Mouse (Mus musculus) gastrocnemius, adult 2 months (tissue): ENCODE data around the gene Pvr. TPM values are rescaled to one million over a fixed set of nuclear protein-coding genes. Genes with fewer than 3 reads are reported as not detected.
A peak's percentile ranks its signal among the peaks of the same experiment; 100 is the strongest.
"Not testable (repeated sequence)": the region's sequence is repeated elsewhere in the genome, so short reads cannot be mapped to it uniquely, and the experiment has no call there.

Experiments used
- DNase-seq: peaks from one replicate; pipeline ENCODE4 v3.0.0; 2022
- H3K27ac ChIP-seq: fragments of 200-600 bp; 2 replicates; pipeline ENCODE4 v1.8.1; 2022; ENCODE audit warnings: mild to moderate bottlenecking
- H3K4me3 ChIP-seq: fragments of 200-600 bp; 2 replicates; pipeline ENCODE4 v1.8.1; 2022; ENCODE audit warnings: mild to moderate bottlenecking, moderate library complexity
- CTCF ChIP-seq: fragments of 200-600 bp; IDR thresholded peaks from 2 replicates; pipeline ENCODE4 v1.8.1; 2022; ENCODE audit warnings: antibody characterized with exemption, mild to moderate bottlenecking, moderate library complexity
- intact Hi-C: fragments of 180-260 bp; cut with DNase I; formaldehyde crosslinking; loops from one replicate; pipeline ENCODE4 v1.15.1; 2025
- total RNA-seq, 2 experiments: library from RNA; stranded (reverse); gene quantifications; 2 replicates each; pipeline ENCODE4 v1.2.3; 2021

Pvr gene
- total RNA-seq, 2 experiments from 2014 or later = 5.9 to 6.3 TPM

GRCm38 (mm10) chr7:19948956-19949355 is 28.0 kb upstream of the Pvr start:
- intact Hi-C loops = no loop called here
- DNase-seq = no peak
- no peak overlapping the region for H3K4me3 ChIP-seq
- H3K27ac ChIP-seq = no peak overlapping the region
- no peak for TF ChIP-seq CTCF

GRCm38 (mm10) chr7:19945821-19946515 is 25.0 kb upstream of the Pvr start:
- no peak overlapping the region for H3K27ac ChIP-seq
- H3K4me3 ChIP-seq = no peak overlapping the region
- no peak for DNase-seq
- TF ChIP-seq CTCF = no peak
- intact Hi-C loops = no loop called here

GRCm38 (mm10) chr7:19945201-19945600 is 24.2 kb upstream of the Pvr start:
- no peak overlapping the region for H3K27ac ChIP-seq
- no peak for TF ChIP-seq CTCF
- no peak overlapping the region for H3K4me3 ChIP-seq
- DNase-seq = no peak
- intact Hi-C loops = no loop called here

DNA sequence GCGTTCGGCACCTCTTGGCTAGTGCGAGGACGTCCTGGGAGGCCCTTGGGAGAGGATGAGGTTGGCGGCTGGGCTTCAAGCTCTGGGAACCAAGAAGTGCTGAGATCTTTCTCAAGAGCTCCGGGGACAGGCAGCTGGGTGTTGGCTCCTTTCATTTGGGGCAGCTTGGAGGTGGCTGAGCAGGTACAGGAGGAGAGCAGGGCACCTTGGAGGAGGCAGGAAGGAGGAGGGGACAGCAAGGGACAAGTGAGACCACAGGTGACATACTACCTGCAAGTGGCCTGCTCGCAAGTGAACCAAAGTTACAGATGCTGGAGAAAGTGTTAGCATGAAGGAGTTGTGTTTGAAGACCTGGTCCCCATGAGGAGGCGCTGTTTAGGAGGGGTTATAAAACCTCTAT is 23.7 kb upstream of the Pvr start:
- no peak for TF ChIP-seq CTCF
- Histone ChIP-seq H3K27ac (no peak overlapping the region), H3K4me3 (no peak overlapping the region)
- intact Hi-C loops = no loop called here
- DNase-seq = no peak

DNA sequence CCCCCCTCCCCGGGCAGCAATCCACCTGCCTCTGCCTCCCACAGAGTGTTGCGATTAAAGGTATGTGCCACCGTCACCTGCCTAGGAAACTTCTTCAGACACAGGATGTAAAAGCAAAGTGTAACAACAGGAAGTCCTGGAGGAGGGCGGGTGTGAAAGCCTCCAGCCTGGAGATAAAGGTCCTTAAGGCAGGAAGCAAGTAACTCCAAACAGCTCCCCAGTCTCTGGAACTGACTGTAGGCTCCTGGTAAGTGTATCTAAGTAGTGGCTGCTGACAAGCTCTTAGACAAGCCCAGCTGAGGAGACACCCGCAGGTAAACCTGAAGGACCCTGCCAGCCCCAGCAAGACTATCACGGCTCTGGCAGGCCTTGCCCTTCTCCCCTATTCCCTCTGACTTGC is 19.3 kb upstream of the Pvr start:
- Histone ChIP-seq H3K4me3 (peak overlapping the region; percentile 32), H3K27ac (peak overlapping the region; percentile 72)
- DNase-seq = no peak
- intact Hi-C loops = no loop called here
- no peak for TF ChIP-seq CTCF

- peak overlapping the region; percentile 32 for H3K4me3 ChIP-seq
- no peak; the same call in 1 of the 2 replicates for TF ChIP-seq CTCF
- H3K27ac ChIP-seq = peak overlapping the region; percentile 72
- intact Hi-C loops = no loop called here
- peak; percentile 90 for DNase-seq
Measured at GRCm38 (mm10) chr7:19939555-19940235, 18.7 kb upstream of the Pvr start.

DNA sequence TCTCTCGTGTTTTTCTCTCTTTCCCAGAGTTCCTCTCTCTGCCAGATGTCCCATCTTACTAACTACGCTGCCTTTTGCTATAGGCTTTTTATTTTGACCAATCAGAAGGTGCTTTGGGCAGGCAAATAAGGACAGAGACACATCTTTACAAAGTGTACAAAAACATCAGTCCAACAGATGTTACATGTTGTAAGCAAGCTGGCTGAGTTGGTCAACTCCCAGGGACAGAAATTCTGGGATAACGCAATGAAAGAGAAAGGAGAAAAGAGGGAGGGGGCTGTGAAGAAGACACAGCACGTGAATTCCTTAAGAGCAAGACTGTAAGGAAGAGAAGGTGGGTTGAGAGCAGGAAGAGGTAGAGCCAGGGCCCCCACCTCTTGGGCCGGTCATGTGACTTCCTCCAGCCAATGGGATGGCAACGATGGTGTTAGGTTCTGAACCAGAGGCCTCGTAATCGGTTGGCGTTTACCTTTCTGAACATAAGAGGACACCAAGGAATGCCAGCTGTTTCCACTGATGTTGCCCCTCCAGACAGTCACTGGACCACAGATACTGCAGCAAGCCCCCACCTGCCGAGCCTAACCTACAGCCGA is 16.4 kb upstream of the Pvr start:
- DNase-seq = no peak
- Histone ChIP-seq H3K4me3 (no peak overlapping the region), H3K27ac (no peak overlapping the region)
- intact Hi-C loops = no loop called here
- no peak for TF ChIP-seq CTCF

DNA sequence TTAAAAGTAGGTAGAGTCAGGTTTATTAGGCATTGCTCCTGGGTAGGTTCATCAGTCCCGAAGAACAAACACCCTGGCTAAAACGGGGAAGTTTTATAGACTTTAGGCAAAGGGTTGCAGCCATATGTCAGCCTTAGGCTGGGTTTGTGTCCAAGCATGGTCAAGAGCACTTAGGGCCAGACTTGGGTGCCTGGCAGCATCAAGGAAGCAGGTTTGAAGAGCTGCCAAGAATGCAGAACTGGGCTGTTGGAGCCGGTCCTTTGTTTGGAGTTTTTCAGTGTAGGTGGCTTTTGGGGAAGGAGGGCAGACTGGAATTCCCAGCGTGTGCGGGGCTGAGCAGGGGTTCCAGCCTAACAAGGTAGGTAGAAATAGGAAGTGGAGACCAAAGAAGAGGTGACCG is 15.0 kb upstream of the Pvr start:
- peak overlapping the region; percentile 43 for H3K4me3 ChIP-seq
- intact Hi-C loops = no loop called here
- DNase-seq = no peak
- H3K27ac ChIP-seq = peak overlapping the region; percentile 77
- TF ChIP-seq CTCF = no peak

GRCm38 (mm10) chr7:19935171-19935751 is 14.3 kb upstream of the Pvr start:
- no peak for DNase-seq
- Histone ChIP-seq H3K27ac (peak overlapping the region; percentile 77), H3K4me3 (peak overlapping the region; percentile 43)
- intact Hi-C loops = no loop called here
- TF ChIP-seq CTCF = no peak

DNA sequence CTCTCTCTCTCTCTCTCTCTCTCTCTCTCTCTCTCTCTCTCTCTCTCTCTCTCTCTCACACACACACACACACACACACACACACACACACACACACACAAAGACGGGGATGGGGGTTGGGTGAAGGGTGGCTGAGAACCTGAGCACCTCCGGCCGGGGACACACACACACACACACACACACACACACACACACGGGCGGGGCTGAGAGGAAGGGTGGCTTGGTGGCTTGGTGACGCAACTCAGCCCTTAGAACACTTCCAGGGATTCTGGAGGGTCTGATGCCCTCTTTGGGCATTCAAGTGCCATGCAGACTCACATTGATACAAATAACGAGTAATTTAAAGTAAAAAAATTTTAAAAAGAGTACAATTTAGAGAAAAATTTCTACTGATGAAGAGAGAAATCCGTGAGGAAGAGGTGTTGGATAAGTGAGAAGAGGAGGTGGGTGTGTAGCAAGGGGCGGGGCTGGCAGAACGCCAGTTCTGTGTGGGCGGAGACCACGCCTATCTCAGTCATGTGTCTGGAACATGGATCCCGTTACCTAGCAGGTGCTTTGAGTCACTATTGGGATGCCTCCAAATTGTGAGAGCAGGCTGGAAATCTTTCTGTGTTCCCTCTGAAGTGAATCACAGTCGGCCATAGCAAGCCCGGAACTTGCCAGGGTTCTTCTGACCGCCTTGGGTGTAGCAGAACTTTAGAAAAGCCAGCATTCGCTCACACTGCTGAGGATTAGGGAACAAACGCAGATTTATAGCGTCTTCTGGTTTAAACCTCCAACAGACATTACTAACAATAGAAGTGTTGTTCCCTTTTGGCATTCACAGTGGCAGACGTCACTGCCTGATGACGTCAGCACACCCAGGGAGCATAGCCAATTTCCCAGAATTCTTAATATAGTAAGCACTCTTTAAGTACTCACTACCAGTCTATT is 12.2 kb upstream of the Pvr start:
- peak; percentile 81 for DNase-seq
- TF ChIP-seq CTCF = no peak
- peak overlapping the region; percentile 60 for H3K4me3 ChIP-seq
- peak overlapping the region; percentile 69 for H3K27ac ChIP-seq
- intact Hi-C loops = no loop called here

GRCm38 (mm10) chr7:19932133-19932876 is 11.3 kb upstream of the Pvr start:
- TF ChIP-seq CTCF = no peak
- DNase-seq = no peak
- H3K27ac ChIP-seq = peak overlapping the region; percentile 28; the same call in 1 of the 2 replicates
- H3K4me3 ChIP-seq = no peak overlapping the region
- intact Hi-C loops = no loop called here

DNA sequence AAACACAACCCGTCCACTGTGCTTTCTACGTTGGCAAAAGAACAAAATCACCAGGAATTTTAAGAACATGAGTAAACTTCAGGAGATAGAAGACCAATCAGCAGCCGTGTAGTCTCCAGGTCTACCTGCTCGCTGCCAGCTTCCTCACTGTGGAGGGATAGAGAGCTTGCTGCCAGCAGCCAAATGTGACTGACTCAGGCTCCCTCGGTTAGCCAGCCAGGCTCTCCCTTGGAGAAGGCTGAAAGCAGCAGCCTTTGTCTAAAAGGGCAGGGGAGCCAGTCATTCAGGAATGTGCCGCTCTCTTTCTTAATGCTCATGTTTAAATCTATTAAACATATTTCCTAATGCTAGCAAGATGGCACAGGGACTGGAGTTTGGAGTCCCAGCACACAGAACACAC is 9.5 kb upstream of the Pvr start:
- H3K27ac ChIP-seq, H3K4me3 ChIP-seq, DNase-seq, intact Hi-C loops: not testable (repeated sequence)
